Mouse (Mus musculus) liver, embryonic 13.5 days (tissue): ENCODE measurements at regions not wholly inside any gene's neighbourhood (a gene's known extent, or its start where the extent isn't known, plus 50 kb on each side); places are given as distances from the start of the nearest gene placed in this dataset.

Experiments
- ATAC-seq: fragments of 200-750 bp; cut with Nextera tagmentation; 2 replicates; pipeline ENCODE4 v1.8.0; 2017; ENCODE audit warnings: low read depth, mild to moderate bottlenecking, moderate number of reproducible peaks, moderate library complexity
- DNase-seq: peaks from one replicate; pipeline ENCODE4 v3.0.0; 2022
- H3K27ac ChIP-seq: fragments of 300-500 bp; sonication (generic); 2 replicates; pipeline ENCODE4 v1.5.1; 2015; ENCODE audit warnings: moderate library complexity, mild to moderate bottlenecking, inconsistent platforms
- H3K27me3 ChIP-seq: fragments of 300-500 bp; sonication (generic); 2 replicates; pipeline ENCODE4 v1.6.1; 2015; ENCODE audit warnings: mild to moderate bottlenecking, inconsistent platforms
- H3K36me3 ChIP-seq: fragments of 300-500 bp; sonication (generic); 2 replicates; pipeline ENCODE4 v1.6.1; 2015; ENCODE audit warnings: mild to moderate bottlenecking, inconsistent platforms
- H3K4me1 ChIP-seq: fragments of 300-500 bp; sonication (generic); replicated peaks from 2 replicates; pipeline ENCODE4 v1.6.1; 2015; ENCODE audit warnings: inconsistent platforms
- H3K4me2 ChIP-seq: fragments of 300-500 bp; sonication (generic); 2 replicates; pipeline ENCODE4 v1.6.1; 2015; ENCODE audit warnings: inconsistent platforms, mild to moderate bottlenecking, moderate library complexity
- H3K4me3 ChIP-seq: fragments of 300-500 bp; sonication (generic); replicated peaks from 2 replicates; pipeline ENCODE4 v1.5.1; 2015; ENCODE audit warnings: mild to moderate bottlenecking, inconsistent platforms
- H3K9ac ChIP-seq: fragments of 300-500 bp; sonication (generic); 2 replicates; pipeline ENCODE4 v1.6.1; 2015; ENCODE audit warnings: mild to moderate bottlenecking, inconsistent platforms
- H3K9me3 ChIP-seq: fragments of 300-500 bp; sonication (generic); replicated peaks from 2 replicates; pipeline ENCODE4 v1.6.1; 2016; ENCODE audit warnings: inconsistent platforms
- WGBS: fragments of 180-500 bp; shearing (Covaris S2); methylation state at CpG from one replicate; pipeline ENCODE4 v1.1.7; 2015; ENCODE audit not compliant: insufficient replicate concordance; 5-methylcytosine and 5-hydroxymethylcytosine counted together

DNA sequence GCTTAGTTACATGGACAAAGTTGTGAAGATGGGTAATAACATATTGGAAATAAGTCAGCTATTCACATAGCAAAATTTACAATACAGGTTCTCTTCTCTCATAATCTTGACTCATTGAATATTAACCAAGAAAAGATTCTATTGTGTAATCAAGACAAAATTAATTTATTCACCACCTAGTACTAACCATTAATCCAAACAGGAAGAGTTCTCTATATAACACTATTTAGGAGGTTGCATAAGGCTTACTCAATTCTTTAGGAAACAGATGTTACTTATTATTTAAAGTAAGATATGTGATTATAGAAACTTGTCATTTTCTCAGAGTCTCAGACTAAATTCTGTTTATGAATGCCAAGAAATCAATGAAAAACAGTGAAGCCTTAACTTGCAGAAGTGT lies 600.4 kb upstream of the Tusc1 start:
- ATAC-seq, result no peak
- H3K9ac ChIP-seq, result no peak overlapping the region
- no peak for DNase-seq
- no peaks in the 10 kb centered on the region for H3K9me3 ChIP-seq
- no peaks in the 10 kb centered on the region for H3K27me3 ChIP-seq
- no peaks in the 10 kb centered on the region for H3K4me1 ChIP-seq
- H3K27ac ChIP-seq, result no peak overlapping the region
- H3K4me3 ChIP-seq, result no peak overlapping the region
- no peak overlapping the region for H3K4me2 ChIP-seq
- H3K36me3 ChIP-seq, result no peaks in the 10 kb centered on the region

- no peaks in the 10 kb centered on the region for H3K9me3 ChIP-seq
- H3K9ac ChIP-seq, result no peak overlapping the region
- H3K27ac ChIP-seq, result no peak overlapping the region
- WGBS, result 66% methylated on average over 7 of the region's 7 CpGs
- no peak for ATAC-seq
- H3K27me3 ChIP-seq, result no peaks in the 10 kb centered on the region
- no peak overlapping the region for H3K4me2 ChIP-seq
- H3K36me3 ChIP-seq, result no peaks in the 10 kb centered on the region
- no peak overlapping the region for H3K4me3 ChIP-seq
- no peaks in the 10 kb centered on the region for H3K4me1 ChIP-seq
- no peak for DNase-seq
These were observed 591.8 kb upstream of the Tusc1 start for GRCm38 (mm10) chr4:93927117-93927516.

DNA sequence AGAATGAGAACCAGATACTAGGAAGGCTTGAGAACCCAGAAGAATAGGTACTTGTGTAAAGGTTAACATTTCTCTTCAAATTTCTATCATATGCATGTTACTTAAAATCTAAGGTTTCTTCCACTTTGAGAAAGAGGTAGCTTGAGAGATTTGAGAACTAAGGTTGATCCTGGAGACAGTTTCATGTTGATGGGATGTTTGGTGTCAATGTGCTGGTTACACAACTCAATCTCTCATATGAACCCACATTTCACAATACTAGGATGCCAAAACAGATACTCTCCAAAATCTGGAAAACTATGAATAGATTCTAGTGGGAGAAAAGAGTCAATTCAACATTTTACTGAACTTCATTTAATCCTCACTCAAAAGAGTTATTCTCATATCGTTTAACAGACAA lies 589.1 kb upstream of the Tusc1 start:
- no peaks in the 10 kb centered on the region for H3K4me1 ChIP-seq
- H3K4me3 ChIP-seq, result no peak overlapping the region
- ATAC-seq (no peak), DNase-seq (no peak)
- H3K9me3 ChIP-seq, result no peaks in the 10 kb centered on the region
- no peak overlapping the region for H3K9ac ChIP-seq
- no peaks in the 10 kb centered on the region for H3K27me3 ChIP-seq
- no peaks in the 10 kb centered on the region for H3K36me3 ChIP-seq
- 49% methylated on average over 1 of the region's 1 CpGs for WGBS
- H3K4me2 ChIP-seq, result no peak overlapping the region
- no peak overlapping the region for H3K27ac ChIP-seq

GRCm38 (mm10) chr4:93886631-93887030 lies 551.3 kb upstream of the Tusc1 start:
- H3K9me3 ChIP-seq, result no peaks in the 10 kb centered on the region
- H3K4me3 ChIP-seq, result no peak overlapping the region
- no peak overlapping the region for H3K4me2 ChIP-seq
- H3K4me1 ChIP-seq, result no peaks in the 10 kb centered on the region
- H3K9ac ChIP-seq, result no peak overlapping the region
- no peaks in the 10 kb centered on the region for H3K27me3 ChIP-seq
- no peak for DNase-seq
- no peak overlapping the region for H3K27ac ChIP-seq
- 76% methylated on average over 11 of the region's 11 CpGs for WGBS
- H3K36me3 ChIP-seq, result no peaks in the 10 kb centered on the region
- no peak for ATAC-seq

GRCm38 (mm10) chr4:93881318-93881717 lies 546.0 kb upstream of the Tusc1 start:
- no peak for DNase-seq
- H3K27ac ChIP-seq, result no peak overlapping the region
- 56% methylated on average over 3 of the region's 3 CpGs for WGBS
- H3K27me3 ChIP-seq, result no peaks in the 10 kb centered on the region
- no peaks in the 10 kb centered on the region for H3K9me3 ChIP-seq
- no peak for ATAC-seq
- H3K36me3 ChIP-seq, result no peaks in the 10 kb centered on the region
- no peak overlapping the region for H3K4me3 ChIP-seq
- no peak overlapping the region for H3K9ac ChIP-seq
- no peak overlapping the region for H3K4me2 ChIP-seq
- no peaks in the 10 kb centered on the region for H3K4me1 ChIP-seq

- ATAC-seq (no peak), DNase-seq (no peak)
- no peaks in the 10 kb centered on the region for H3K9me3 ChIP-seq
- H3K9ac ChIP-seq, result no peak overlapping the region
- H3K36me3 ChIP-seq, result no peaks in the 10 kb centered on the region
- no peaks in the 10 kb centered on the region for H3K4me1 ChIP-seq
- H3K27ac ChIP-seq, result no peak overlapping the region
- no peaks in the 10 kb centered on the region for H3K27me3 ChIP-seq
- WGBS, result 50% methylated on average over 8 of the region's 8 CpGs
- H3K4me2 ChIP-seq, result no peak overlapping the region
- no peak overlapping the region for H3K4me3 ChIP-seq
These were observed 544.1 kb upstream of the Tusc1 start for GRCm38 (mm10) chr4:93879351-93879872.

- no peak overlapping the region for H3K9ac ChIP-seq
- H3K27ac ChIP-seq, result no peak overlapping the region
- H3K36me3 ChIP-seq, result no peaks in the 10 kb centered on the region
- no peak overlapping the region for H3K4me2 ChIP-seq
- ATAC-seq (no peak), DNase-seq (no peak)
- no peaks in the 10 kb centered on the region for H3K27me3 ChIP-seq
- H3K9me3 ChIP-seq, result no peaks in the 10 kb centered on the region
- no peak overlapping the region for H3K4me3 ChIP-seq
- H3K4me1 ChIP-seq, result no peaks in the 10 kb centered on the region
- WGBS, result 63% methylated on average over 3 of the region's 3 CpGs
These were observed 538.0 kb upstream of the Tusc1 start for GRCm38 (mm10) chr4:93873271-93873670.

DNA sequence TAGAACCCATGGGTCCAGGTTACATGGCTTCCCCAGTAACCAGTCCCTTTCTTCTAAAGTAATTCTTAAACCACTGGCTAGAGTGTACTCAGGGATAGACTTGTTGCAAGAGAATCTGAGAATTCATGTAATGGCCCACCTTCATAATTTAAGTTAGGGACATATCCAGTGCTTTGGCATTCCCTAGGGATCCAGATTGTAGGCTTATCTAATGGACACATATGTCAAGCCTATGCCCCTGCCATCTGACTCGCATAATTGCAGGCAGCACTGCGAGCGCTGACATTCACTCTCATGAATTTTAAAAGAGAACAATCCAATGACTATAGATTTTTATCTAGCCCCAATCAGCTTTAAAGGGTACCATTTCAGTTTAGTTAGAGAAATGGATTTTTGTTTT lies 518.1 kb upstream of the Tusc1 start:
- Histone ChIP-seq H3K4me3 (no peak overlapping the region), H3K4me1 (no peaks in the 10 kb centered on the region), H3K36me3 (no peaks in the 10 kb centered on the region), H3K9me3 (no peaks in the 10 kb centered on the region), H3K4me2 (no peak overlapping the region), H3K9ac (no peak overlapping the region), H3K27ac (no peak overlapping the region), H3K27me3 (no peaks in the 10 kb centered on the region)
- 86% methylated on average over 3 of the region's 3 CpGs for WGBS
- ATAC-seq (no peak), DNase-seq (no peak)

DNA sequence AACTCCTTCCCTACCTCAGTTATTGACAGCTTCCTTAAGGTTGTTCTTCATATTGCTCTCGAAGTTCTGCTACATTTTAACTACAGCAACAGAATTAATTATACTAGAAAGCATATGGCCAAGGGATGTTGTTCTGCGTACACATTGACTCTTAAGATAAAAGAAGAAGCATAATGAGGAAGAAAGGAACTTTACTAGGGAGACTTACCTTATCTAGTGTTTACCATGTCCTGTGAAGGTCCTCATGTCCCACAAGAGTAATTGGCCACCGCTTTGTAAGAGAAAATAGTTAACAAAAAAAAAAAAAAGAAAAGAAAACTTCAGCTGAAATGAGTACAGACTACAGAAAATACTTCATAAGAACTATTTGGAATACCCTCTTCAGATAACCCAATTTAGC lies 513.9 kb upstream of the Tusc1 start:
- H3K9me3 ChIP-seq, result no peaks in the 10 kb centered on the region
- no peaks in the 10 kb centered on the region for H3K36me3 ChIP-seq
- H3K4me1 ChIP-seq, result no peaks in the 10 kb centered on the region
- no peak overlapping the region for H3K27ac ChIP-seq
- no peaks in the 10 kb centered on the region for H3K27me3 ChIP-seq
- H3K4me3 ChIP-seq, result no peak overlapping the region
- H3K4me2 ChIP-seq, result no peak overlapping the region
- WGBS, result 32% methylated on average over 3 of the region's 3 CpGs
- no peak overlapping the region for H3K9ac ChIP-seq
- no peak for DNase-seq
- ATAC-seq, result no peak

- Histone ChIP-seq H3K27me3 (no peaks in the 10 kb centered on the region), H3K27ac (no peak overlapping the region), H3K4me2 (no peak overlapping the region), H3K36me3 (no peaks in the 10 kb centered on the region), H3K9ac (no peak overlapping the region), H3K4me1 (no peaks in the 10 kb centered on the region), H3K4me3 (no peak overlapping the region), H3K9me3 (no peaks in the 10 kb centered on the region)
- DNase-seq (no peak), ATAC-seq (no peak)
These were observed 495.4 kb upstream of the Tusc1 start for GRCm38 (mm10) chr4:93830701-93831100.

DNA sequence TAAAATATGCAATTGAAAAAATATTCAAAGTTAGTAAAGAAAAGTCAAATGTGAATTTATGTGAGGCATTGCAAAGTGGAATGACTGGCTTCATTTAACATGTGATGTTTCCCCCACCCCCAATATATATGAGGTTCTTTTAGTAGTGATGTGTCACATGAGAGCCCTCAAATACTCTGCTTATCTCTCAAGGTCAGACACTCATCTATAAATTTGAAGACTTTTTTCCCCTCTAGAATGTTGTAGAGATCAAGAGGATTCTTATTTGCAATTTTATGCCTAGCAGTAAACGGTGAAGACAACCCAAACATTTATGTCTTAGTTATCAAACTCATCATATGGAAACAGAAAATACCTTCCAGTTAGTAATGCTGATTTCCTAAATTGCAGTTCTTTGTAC lies 457.8 kb upstream of the Tusc1 start:
- Histone ChIP-seq H3K4me3 (no peak overlapping the region), H3K9ac (no peak overlapping the region), H3K4me1 (no peaks in the 10 kb centered on the region), H3K27me3 (no peaks in the 10 kb centered on the region), H3K4me2 (no peak overlapping the region), H3K36me3 (no peaks in the 10 kb centered on the region), H3K27ac (no peak overlapping the region), H3K9me3 (no peaks in the 10 kb centered on the region)
- WGBS, result 69% methylated on average over 1 of the region's 1 CpGs
- ATAC-seq, result no peak
- DNase-seq, result no peak

DNA sequence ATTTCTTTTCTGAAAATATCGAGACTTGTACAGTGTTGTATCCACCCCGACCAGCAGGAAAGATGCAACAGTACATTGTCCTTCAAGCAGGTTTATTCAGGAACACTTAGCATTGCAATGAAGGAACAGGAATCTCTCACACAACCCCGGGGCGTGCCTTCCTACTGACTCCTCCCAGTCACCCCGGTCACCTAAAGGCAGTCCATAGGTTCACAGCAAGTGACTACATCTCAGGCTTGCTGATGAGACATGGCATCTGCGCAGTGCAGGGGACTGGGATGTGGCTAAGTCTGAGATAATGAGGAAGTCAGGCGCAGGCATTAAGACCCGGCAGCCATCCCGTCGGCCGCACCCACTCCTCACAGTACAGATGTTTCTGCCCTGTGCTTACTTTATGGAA lies 454.8 kb upstream of the Tusc1 start:
- Histone ChIP-seq H3K36me3 (no peaks in the 10 kb centered on the region), H3K27ac (no peak overlapping the region), H3K4me2 (no peak overlapping the region), H3K9ac (no peak overlapping the region), H3K27me3 (no peaks in the 10 kb centered on the region), H3K4me3 (no peak overlapping the region), H3K4me1 (no peaks in the 10 kb centered on the region), H3K9me3 (no peaks in the 10 kb centered on the region)
- WGBS, result 64% methylated on average over 11 of the region's 11 CpGs
- ATAC-seq (no peak), DNase-seq (no peak)

GRCm38 (mm10) chr4:93754497-93754896 lies 419.2 kb upstream of the Tusc1 start:
- Histone ChIP-seq H3K9ac (no peak overlapping the region), H3K27me3 (no peaks in the 10 kb centered on the region), H3K4me1 (no peaks in the 10 kb centered on the region), H3K4me3 (no peak overlapping the region), H3K9me3 (no peaks in the 10 kb centered on the region), H3K4me2 (no peak overlapping the region), H3K36me3 (no peaks in the 10 kb centered on the region), H3K27ac (no peak overlapping the region)
- no peak for DNase-seq
- no peak for ATAC-seq
- WGBS, result 68% methylated on average over 2 of the region's 2 CpGs
